Mouse (Mus musculus) monocyte, adult 5-6 weeks (primary cell): ENCODE results near the gene Tmem235. TPM values are rescaled to one million over a fixed set of nuclear protein-coding genes. Genes with fewer than 3 reads are reported as not detected.
"Not testable (repeated sequence)": the region's sequence is repeated elsewhere in the genome, so short reads cannot be mapped to it uniquely, and the experiment has no call there.

Experiments used
- ATAC-seq: fragments of 153-309, 156-312 bp; replicated peaks from 2 replicates; pipeline ENCODE4 v1.8.0; 2017; ENCODE audit warnings: mild to moderate bottlenecking; ENCODE audit not compliant: low TSS enrichment, insufficient number of reproducible peaks, severe bottlenecking, poor library complexity, low FRiP score
- total RNA-seq: library from RNA; stranded (forward); fragments of 200-1000, 200-491, 200-594 nt; gene quantifications from 3 replicates; pipeline ENCODE4 v1.2.3, GENCODE M21; 2017

The Tmem235 gene
- not detected in 3 replicates for total RNA-seq

GRCm38 (mm10) chr11:117860601-117861000, at the start of gene Tmem235:
TSS of gene Tmem235 (plus strand) at chr11:117860752.
- ATAC-seq: no peak

- ATAC-seq: no peak
These were observed 46.7 kb upstream of the Tmem235 start for GRCm38 (mm10) chr11:117813867-117814266.

- no peak for ATAC-seq
These were observed 45.7 kb upstream of the Tmem235 start for GRCm38 (mm10) chr11:117814704-117815366.

GRCm38 (mm10) chr11:117815850-117816249, 44.7 kb upstream of the Tmem235 start:
- not testable (repeated sequence) for ATAC-seq

- no peak for ATAC-seq
These were observed 44.1 kb upstream of the Tmem235 start for GRCm38 (mm10) chr11:117816389-117816996.

GRCm38 (mm10) chr11:117819095-117819494, 41.5 kb upstream of the Tmem235 start:
- no peak for ATAC-seq

- no peak for ATAC-seq
These were observed 40.4 kb upstream of the Tmem235 start for GRCm38 (mm10) chr11:117820173-117820572.

DNA sequence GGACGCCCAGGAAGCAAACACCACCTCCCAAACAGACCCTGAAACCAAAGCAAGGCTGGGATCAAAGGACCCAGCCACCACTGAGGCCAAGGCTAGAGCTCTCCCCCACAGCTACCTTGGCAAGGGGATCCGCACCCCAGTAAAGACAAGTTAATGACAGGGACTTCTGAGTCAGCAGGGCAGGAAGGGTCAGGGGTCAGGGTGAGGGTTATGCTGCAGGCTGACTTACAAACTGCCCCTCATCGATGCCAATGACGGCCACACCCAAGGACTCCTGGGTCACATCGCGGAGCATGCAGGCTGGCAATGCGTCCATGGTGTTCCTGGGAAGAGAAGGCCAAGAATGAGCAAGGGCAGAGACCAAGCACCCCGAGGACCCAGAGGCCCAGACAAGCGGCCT, 38.7 kb upstream of the Tmem235 start:
- no peak for ATAC-seq

GRCm38 (mm10) chr11:117822728-117823241, 37.8 kb upstream of the Tmem235 start:
- ATAC-seq: no peak

- no peak for ATAC-seq
These were observed 37.1 kb upstream of the Tmem235 start for GRCm38 (mm10) chr11:117823411-117823810.

DNA sequence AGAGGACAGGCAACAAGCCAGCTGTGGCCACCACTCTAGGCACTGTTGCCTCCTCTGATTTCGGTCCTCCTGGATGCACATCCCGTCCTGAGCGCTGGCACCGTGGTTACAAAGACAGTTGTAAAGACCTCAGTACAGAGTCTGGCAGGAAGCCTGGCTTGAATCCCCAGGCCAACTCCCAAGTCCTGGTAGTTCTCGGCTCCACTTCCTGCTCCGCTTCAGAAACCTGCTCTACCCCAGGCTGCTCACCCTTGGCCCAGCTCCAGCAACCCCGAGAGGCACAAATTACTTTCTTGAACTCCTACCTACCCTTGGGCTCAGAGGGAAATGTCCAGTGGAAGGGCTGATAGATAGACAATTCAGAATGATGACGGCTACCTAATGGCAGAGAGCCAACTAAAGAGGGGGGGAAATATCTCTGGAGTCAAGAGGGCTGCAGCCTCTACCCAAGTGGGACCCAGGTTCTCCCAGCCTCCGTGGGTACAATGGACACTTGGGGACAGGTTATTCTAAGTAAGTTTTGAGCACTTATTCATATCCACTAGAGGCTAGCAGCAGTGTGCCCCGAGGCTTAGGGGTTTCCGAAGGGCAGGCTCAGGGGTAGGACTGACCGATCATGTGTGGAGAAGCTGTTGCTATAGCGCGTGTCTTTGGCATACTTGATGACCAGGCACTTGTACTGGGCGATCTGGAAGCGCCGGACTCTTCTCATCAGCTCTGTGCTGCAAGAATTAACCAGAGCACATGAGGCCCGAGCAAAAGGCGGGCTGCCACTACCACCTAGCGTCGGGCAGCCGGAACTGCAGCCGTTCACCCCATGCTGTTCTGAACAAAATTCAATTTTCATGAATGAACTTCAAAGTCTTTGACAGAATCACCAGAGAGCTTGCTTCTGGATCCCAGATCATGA, 36.2 kb upstream of the Tmem235 start:
- peak; percentile 68 for ATAC-seq

DNA sequence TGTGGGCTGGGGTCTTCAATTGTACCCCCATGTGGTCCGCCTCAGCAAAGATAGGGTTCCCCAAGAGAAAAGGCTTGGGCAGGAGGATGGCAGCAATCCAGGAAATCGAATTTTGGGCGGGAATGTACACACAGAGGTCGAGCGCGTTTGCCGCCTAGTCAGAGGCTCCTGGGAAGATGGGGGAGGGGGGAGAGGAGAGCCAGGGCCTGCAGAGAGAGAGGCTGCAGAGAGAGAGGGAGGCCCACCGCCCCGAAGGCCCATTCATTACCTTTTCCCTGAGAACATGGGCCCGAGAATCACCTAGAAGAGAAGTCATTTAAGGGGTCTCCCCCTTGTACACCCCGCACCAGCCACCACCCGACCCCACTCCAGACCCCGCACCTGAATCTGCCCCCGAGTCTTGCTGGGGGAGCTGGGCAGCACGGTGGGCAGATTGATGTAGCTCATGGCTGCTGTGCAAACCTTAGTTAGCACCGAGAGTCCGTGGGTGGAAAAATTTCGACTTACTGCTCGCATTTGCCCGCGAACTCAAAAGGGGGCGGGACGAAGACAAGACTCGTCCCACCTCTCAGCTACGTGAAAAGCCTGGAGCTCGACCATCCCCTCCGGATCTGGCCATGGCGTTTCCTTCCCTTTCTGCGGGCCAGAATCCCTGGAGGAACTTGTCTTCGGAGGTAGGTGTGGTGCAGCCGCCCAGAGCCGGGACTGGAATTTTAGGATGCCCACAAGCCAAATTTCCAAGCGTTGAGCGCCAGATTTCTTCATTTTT, 35.0 kb upstream of the Tmem235 start, which contains the start of the genes Afmid and Tk1:
Afmid (plus strand) TSS at position 592 of the 769 bp plus-strand sequence.
Tk1 (minus strand) TSS at position 760 of the 769 bp plus-strand sequence.
- ATAC-seq: no peak

GRCm38 (mm10) chr11:117826164-117826563, 34.4 kb upstream of the Tmem235 start:
- no peak for ATAC-seq

DNA sequence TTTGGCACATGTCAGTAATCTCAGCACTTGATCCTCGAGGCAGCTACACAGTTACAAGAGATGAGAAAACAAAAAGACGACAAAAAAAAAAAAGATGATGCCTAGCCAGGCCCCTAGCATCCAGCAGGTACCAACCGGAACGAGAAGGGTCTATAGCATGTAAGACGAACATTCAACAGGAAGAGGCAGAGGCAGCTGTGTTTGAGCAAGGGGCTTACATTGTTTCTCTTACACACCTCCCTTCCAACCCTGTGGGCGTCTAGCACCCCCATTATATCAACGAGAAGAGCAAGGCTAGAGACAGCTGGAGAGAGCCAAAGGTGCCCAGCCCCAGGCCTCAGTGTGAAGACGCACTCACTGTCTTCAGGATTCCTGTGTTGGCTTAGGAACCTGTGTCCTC, 33.6 kb upstream of the Tmem235 start:
- ATAC-seq: no peak

DNA sequence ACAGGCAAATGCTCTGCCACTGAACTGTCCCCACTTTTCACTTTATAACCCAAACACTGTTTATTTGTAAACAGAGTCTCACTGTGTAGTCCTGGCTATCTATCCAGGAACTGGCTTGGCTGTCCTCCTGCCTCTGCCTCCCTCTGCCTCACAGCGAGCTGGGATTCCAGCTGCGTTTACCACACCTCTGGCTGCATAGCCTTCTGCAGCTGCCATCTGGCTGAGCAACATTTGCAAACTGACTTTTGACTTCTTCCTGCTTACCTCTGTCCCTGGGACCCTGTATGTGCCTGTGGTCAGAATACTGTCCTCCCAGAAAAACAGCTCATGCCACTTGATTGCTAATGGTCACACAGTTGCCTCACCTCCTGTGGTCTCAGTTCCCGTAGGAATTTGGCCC, 33.2 kb upstream of the Tmem235 start:
- ATAC-seq: no peak

DNA sequence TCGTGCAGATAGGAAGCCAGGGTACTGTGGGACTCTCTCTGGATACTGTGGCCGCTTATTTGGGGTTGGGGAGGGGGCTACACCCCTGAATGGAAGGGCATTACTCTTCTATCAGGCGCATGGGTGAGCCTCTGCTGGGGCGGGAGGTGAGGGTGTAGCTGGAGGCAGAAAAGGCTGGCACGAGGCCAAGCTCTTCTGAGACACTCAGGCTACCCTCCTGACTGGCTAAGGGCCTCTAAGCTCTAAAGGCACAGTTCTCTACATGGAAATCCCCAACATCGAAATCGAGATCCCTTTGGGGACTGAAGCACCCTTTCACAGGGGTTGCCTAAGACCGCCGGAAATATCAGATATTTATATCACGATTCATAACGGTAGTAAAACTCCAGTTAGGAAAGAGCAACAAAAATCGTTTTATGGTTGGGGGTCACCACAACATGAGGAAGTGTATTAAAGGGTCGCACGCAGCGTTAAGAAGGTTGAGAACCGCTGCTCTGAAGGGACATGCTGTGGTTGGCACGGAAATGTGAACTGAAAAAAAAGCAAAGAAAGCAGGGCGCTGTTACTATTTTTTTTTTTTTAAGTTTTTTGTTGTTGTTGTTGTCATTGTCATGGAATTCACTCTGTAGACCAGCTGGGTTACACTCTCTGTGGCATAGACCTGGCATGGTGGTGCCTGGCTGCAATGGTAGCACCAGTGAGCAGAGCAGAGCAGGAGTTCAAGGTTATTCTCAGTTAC, 32.2 kb upstream of the Tmem235 start:
- ATAC-seq: no peak; the same call in 1 of the 2 replicates

DNA sequence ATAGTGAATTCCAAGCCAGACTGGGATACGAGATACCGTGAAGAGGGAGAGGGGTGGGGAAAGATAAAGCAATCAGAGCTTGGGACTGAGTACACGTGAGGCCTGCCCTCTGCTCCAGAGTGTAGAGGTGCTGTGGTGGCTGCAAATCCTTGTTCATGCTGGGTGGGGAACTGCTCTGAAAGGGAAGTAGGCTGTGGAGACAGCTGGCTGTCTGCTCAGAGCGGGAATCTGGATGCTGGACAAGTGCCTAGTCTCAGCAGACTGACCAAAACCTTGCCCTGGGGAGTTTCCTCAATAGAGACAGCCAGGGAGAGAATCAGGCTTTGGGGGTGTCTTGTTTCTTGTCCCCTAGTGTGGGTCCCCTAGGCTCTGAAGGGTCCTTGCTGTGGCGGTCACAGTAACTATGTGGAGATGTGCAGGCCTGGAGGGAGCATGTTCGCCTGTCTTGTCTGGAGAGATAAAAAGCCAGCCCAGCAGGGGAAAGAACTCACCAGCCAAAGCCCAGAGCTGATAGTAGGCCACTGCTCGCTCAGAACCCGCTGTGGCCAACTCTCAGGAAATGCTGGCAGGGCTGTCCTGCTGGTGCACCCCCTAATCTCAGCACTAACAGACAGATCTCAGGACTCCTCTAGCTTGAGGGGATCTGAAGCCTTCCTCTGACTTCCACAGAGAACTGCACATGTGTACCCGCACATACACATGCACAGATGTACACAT, 31.5 kb upstream of the Tmem235 start:
- no peak; the same call in 1 of the 2 replicates for ATAC-seq
